Mouse (Mus musculus): ENCODE results near the gene Rad50. TPM values are rescaled to one million over a fixed set of nuclear protein-coding genes. Genes with fewer than 3 reads are reported as not detected.

The Rad50 gene
- total and polyA plus RNA-seq, 3 experiments, result 39.6 to 53.6 (median 48.2) TPM

- Histone ChIP-seq H3K79me2 (replicated peaks; ENCODE audit: control insufficient read depth, extremely low read depth, insufficient read depth, poor library complexity, severe bottlenecking) (no peaks in the 10 kb centered on the region), H3K4me2 (ENCODE audit: insufficient read depth, low read depth, poor library complexity, severe bottlenecking) (peak overlapping the region; percentile 9; the same call in 1 of the 2 replicates), H3K9me3 (replicated peaks; ENCODE audit: low read length) (no peaks in the 10 kb centered on the region), H3K9ac (ENCODE audit: insufficient read depth, low read depth) (peak overlapping the region; percentile 40; the same call in 1 of the 2 replicates), H3K27ac (ENCODE audit: insufficient read depth, low read depth) (peak overlapping the region; percentile 74), H3K27me3 (replicated peaks) (no peaks in the 10 kb centered on the region), H3K4me3 (replicated peaks in 1 of 3; ENCODE audit: low read depth in 2 of 3, low read length in 2 of 3, poor library complexity in 1 of 3) (no peak overlapping the region), H3K4me1 (ENCODE audit: control insufficient read depth in 1 of 2, insufficient read depth in 2 of 2) (peaks cover 8 to 35% of the 10 kb centered on the region in 2 experiments), H3K36me3 (replicated peaks in 1 of 2; ENCODE audit: control insufficient read depth in 1 of 2, insufficient read depth in 1 of 2, low read length in 1 of 2) (no peaks in the 10 kb centered on the region)
- TF ChIP-seq ZC3H11A (IDR thresholded peaks at IDR 0.05; ENCODE audit: low read depth, low read length), result peak; percentile 82
- no peak for TF ChIP-seq USF2 (conservative IDR thresholded peaks at IDR 0.05; ENCODE audit: low read depth, low read length)
- no peak for TF ChIP-seq PAX5 (IDR thresholded peaks at IDR 0.05; ENCODE audit: low read length)
- peak; percentile 80 to 99 for TF ChIP-seq CTCF (conservative IDR thresholded peaks at IDR 0.05 in 1 of 2, IDR thresholded peaks at IDR 0.05 in 1 of 2; ENCODE audit: low read depth in 2 of 2, low read length in 2 of 2)
- TF ChIP-seq MAX (IDR thresholded peaks at IDR 0.05; ENCODE audit: low read length), result peak; percentile 94
- peak; percentile 86; the same call in 1 of the 2 replicates for TF ChIP-seq SIN3A (IDR thresholded peaks at IDR 0.05; ENCODE audit: low read length)
- TF ChIP-seq GABPA (IDR thresholded peaks at IDR 0.05; ENCODE audit: insufficient replicate concordance, low read depth, low read length), result no peak
- TF ChIP-seq MAFK (IDR thresholded peaks at IDR 0.05; ENCODE audit: insufficient replicate concordance, low read length), result no peak
- TF ChIP-seq E2F4 (IDR thresholded peaks at IDR 0.05; ENCODE audit: insufficient replicate concordance, low read depth, low read length), result 0 out of 2 replicates have a peak, but pooled peaks have one; percentile 68
- TF ChIP-seq TBP (conservative IDR thresholded peaks at IDR 0.05; ENCODE audit: low read depth, low read length), result no peak
- TF ChIP-seq NRF1 (IDR thresholded peaks at IDR 0.05; ENCODE audit: low read depth, low read length), result peak; percentile 59
- TF ChIP-seq MEF2A (IDR thresholded peaks at IDR 0.05; ENCODE audit: borderline replicate concordance, low read depth, low read length), result peak; percentile 82
- TF ChIP-seq JUN (IDR thresholded peaks at IDR 0.05; ENCODE audit: insufficient read depth, low read depth, low read length), result no peak
- TF ChIP-seq RCOR1 (conservative IDR thresholded peaks at IDR 0.05; ENCODE audit: low read depth, low read length), result no peak; the same call in 1 of the 2 replicates
- TF ChIP-seq ELF1 (IDR thresholded peaks at IDR 0.05; ENCODE audit: low read depth, low read length), result peak; percentile 58
- TF ChIP-seq ZKSCAN1 (IDR thresholded peaks at IDR 0.05; ENCODE audit: borderline replicate concordance, low read depth, low read length), result no peak
- peak; percentile 74; the same call in 1 of the 2 replicates for TF ChIP-seq NELFE (IDR thresholded peaks at IDR 0.05; ENCODE audit: low read depth, low read length)
- TF ChIP-seq CHD2 (IDR thresholded peaks at IDR 0.05; ENCODE audit: low read length), result peak; percentile 21; the same call in 1 of the 2 replicates
- TF ChIP-seq SMC3 (IDR thresholded peaks at IDR 0.05; ENCODE audit: low read depth, low read length), result peak; percentile 97
- no peak for TF ChIP-seq POLR2AphosphoS2 (IDR thresholded peaks at IDR 0.05; ENCODE audit: low read depth, low read length)
- TF ChIP-seq MXI1 (IDR thresholded peaks at IDR 0.05; ENCODE audit: low read depth, low read length), result peak; percentile 91
- peak; percentile 39; the same call in 1 of the 2 replicates for TF ChIP-seq ZNF384 (IDR thresholded peaks at IDR 0.05; ENCODE audit: low read depth, low read length)
- TF ChIP-seq POLR2A (IDR thresholded peaks at IDR 0.05; ENCODE audit: low read depth, low read length), result no peak
- peak; percentile 58 for TF ChIP-seq HCFC1 (IDR thresholded peaks at IDR 0.05; ENCODE audit: low read depth, low read length)
- TF ChIP-seq KAT2A (IDR thresholded peaks at IDR 0.05; ENCODE audit: insufficient replicate concordance, low read length), result 0 out of 2 replicates have a peak, but pooled peaks have one; percentile 29
- peak; percentile 74 for TF ChIP-seq TCF12 (IDR thresholded peaks at IDR 0.05; ENCODE audit: low read depth, low read length)
- TF ChIP-seq UBTF (IDR thresholded peaks at IDR 0.05; ENCODE audit: low read depth, low read length), result no peak; the same call in 1 of the 2 replicates
- peak; percentile 66 for TF ChIP-seq BHLHE40 (IDR thresholded peaks at IDR 0.05; ENCODE audit: low read depth, low read length)
- peak; percentile 86 for TF ChIP-seq IRF4 (IDR thresholded peaks at IDR 0.05; ENCODE audit: low read depth, low read length)
- TF ChIP-seq MAZ (IDR thresholded peaks at IDR 0.05; ENCODE audit: low read depth, low read length), result peak; percentile 58; the same call in 1 of the 2 replicates
- peak; percentile 84 for TF ChIP-seq RAD21 (IDR thresholded peaks at IDR 0.05; ENCODE audit: low read depth, low read length)
- TF ChIP-seq EP300 (IDR thresholded peaks at IDR 0.05; ENCODE audit: low read length), result peak; percentile 44; the same call in 1 of the 2 replicates
- TF ChIP-seq CHD1 (IDR thresholded peaks at IDR 0.05; ENCODE audit: low read depth, low read length), result no peak
- peak; percentile 54; the same call in 1 of the 2 replicates for TF ChIP-seq ETS1 (conservative IDR thresholded peaks at IDR 0.05; ENCODE audit: low read depth, low read length)
- peak; percentile 96 for TF ChIP-seq MYC (IDR thresholded peaks at IDR 0.05; ENCODE audit: low read depth, low read length)
- no peak for TF ChIP-seq USF1 (IDR thresholded peaks at IDR 0.05; ENCODE audit: low read depth, low read length)
- TF ChIP-seq JUND (conservative IDR thresholded peaks at IDR 0.05; ENCODE audit: low read depth, low read length), result peak; percentile 71; the same call in 1 of the 2 replicates
- no peak for TF ChIP-seq ZMIZ1 (IDR thresholded peaks at IDR 0.05; ENCODE audit: low read depth, low read length)
- dilution Hi-C loops (cut with MboI; ENCODE audit: extremely low pct_ligation_motif_present, extremely low pct_unique_long_range_greater_than_20kb, low sequenced_read_pairs), result no loop called here
- in situ Hi-C loops (cut with MboI; ENCODE audit: low pct_ligation_motif_present, low pct_unique_long_range_greater_than_20kb, low sequenced_read_pairs), result loop anchor here (5.0 kb wide), 2 partner anchors 150 to 270 kb away; no protein-coding TSS in a partner anchor
- DNase-seq (ENCODE audit: extremely low read depth), result peak; percentile 99
Measured at GRCm38 (mm10) chr11:53736771-53737572, 29.9 kb upstream of the Rad50 start.

Data from CH12.LX (cell line).